Mouse (Mus musculus): ENCODE data around the gene Gadd45b. TPM values are rescaled to one million over a fixed set of nuclear protein-coding genes. Genes with fewer than 3 reads are reported as not detected.
A peak's percentile ranks its signal among the peaks of the same experiment; 100 is the strongest.

Gene Gadd45b
- total and polyA plus RNA-seq, 2 experiments from 2014 or later, result 5.0 to 7.3 TPM

- no peaks in the 10 kb centered on the region for H3K9me3 ChIP-seq (ENCODE audit: low read length)
- ATAC-seq (ENCODE audit: low FRiP score) (no peak), DNase-seq (ENCODE audit: low spot score) (no peak)
- no peak overlapping the region for H3K27ac ChIP-seq (ENCODE audit: low read depth, low read length)
- H3K27me3 ChIP-seq (ENCODE audit: insufficient read depth, low read length), result no peaks in the 10 kb centered on the region
- 89% methylated on average over 2 of the region's 2 CpGs for WGBS
- no peak overlapping the region for H3K4me2 ChIP-seq (ENCODE audit: low read depth, low read length, poor library complexity, severe bottlenecking)
- H3K36me3 ChIP-seq (ENCODE audit: insufficient read depth, low read length), result peaks cover 15% of the 10 kb centered on the region
- no peak overlapping the region for H3K9ac ChIP-seq (replicated peaks; ENCODE audit: low read length, poor library complexity, severe bottlenecking)
- H3K4me1 ChIP-seq (ENCODE audit: insufficient read depth, low read length), result no peaks in the 10 kb centered on the region; the same call in 1 of the 2 replicates
- no peak overlapping the region for H3K4me3 ChIP-seq (ENCODE audit: low read depth, low read length)
- no peak for TF ChIP-seq CTCF (IDR thresholded peaks at IDR 0.05)
Observed at GRCm38 (mm10) chr10:80915260-80915659, 14.6 kb upstream of the Gadd45b start.

GRCm38 (mm10) chr10:80915736-80916135, 14.1 kb upstream of the Gadd45b start:
- H3K9me3 ChIP-seq (ENCODE audit: low read length), result no peaks in the 10 kb centered on the region
- no peaks in the 10 kb centered on the region for H3K27me3 ChIP-seq (ENCODE audit: insufficient read depth, low read length)
- TF ChIP-seq CTCF (IDR thresholded peaks at IDR 0.05), result no peak
- H3K36me3 ChIP-seq (ENCODE audit: insufficient read depth, low read length), result peaks cover 13% of the 10 kb centered on the region; the same call in 1 of the 2 replicates
- H3K27ac ChIP-seq (ENCODE audit: low read depth, low read length), result no peak overlapping the region
- no peak overlapping the region for H3K4me3 ChIP-seq (ENCODE audit: low read depth, low read length)
- H3K4me1 ChIP-seq (ENCODE audit: insufficient read depth, low read length), result no peaks in the 10 kb centered on the region; the same call in 1 of the 2 replicates
- no peak for ATAC-seq (ENCODE audit: low FRiP score)
- DNase-seq (ENCODE audit: low spot score), result no peak
- WGBS, result 91% methylated on average over 4 of the region's 4 CpGs
- H3K4me2 ChIP-seq (ENCODE audit: low read depth, low read length, poor library complexity, severe bottlenecking), result no peak overlapping the region
- no peak overlapping the region for H3K9ac ChIP-seq (replicated peaks; ENCODE audit: low read length, poor library complexity, severe bottlenecking)

- Histone ChIP-seq H3K9me3 (ENCODE audit: low read length) (no peaks in the 10 kb centered on the region), H3K4me3 (ENCODE audit: low read depth, low read length) (peak overlapping the region; percentile 87), H3K27ac (ENCODE audit: low read depth, low read length) (peak overlapping the region; percentile 78), H3K36me3 (ENCODE audit: insufficient read depth, low read length) (0 out of 2 replicates have a peak, but pooled peaks cover 8% of the 10 kb centered on the region), H3K4me2 (ENCODE audit: low read depth, low read length, poor library complexity, severe bottlenecking) (peak overlapping the region; percentile 81), H3K4me1 (ENCODE audit: insufficient read depth, low read length) (no peaks in the 10 kb centered on the region; the same call in 1 of the 2 replicates), H3K9ac (replicated peaks; ENCODE audit: low read length, poor library complexity, severe bottlenecking) (peak overlapping the region; percentile 80), H3K27me3 (ENCODE audit: insufficient read depth, low read length) (no peaks in the 10 kb centered on the region)
- 3% methylated on average over 13 of the region's 15 CpGs for WGBS
- TF ChIP-seq CTCF (IDR thresholded peaks at IDR 0.05), result no peak
- peak; percentile 70 for DNase-seq (ENCODE audit: low spot score)
- peak; percentile 42 for ATAC-seq (ENCODE audit: low FRiP score)
Observed at GRCm38 (mm10) chr10:80917336-80917778, 12.5 kb upstream of the Gadd45b start.

- TF ChIP-seq CTCF (IDR thresholded peaks at IDR 0.05), result peak; percentile 27; the same call in 1 of the 2 replicates
- no peaks in the 10 kb centered on the region; the same call in 1 of the 2 replicates for H3K4me1 ChIP-seq (ENCODE audit: insufficient read depth, low read length)
- 0 out of 2 replicates have a peak, but pooled peaks cover 5% of the 10 kb centered on the region for H3K36me3 ChIP-seq (ENCODE audit: insufficient read depth, low read length)
- no peaks in the 10 kb centered on the region for H3K27me3 ChIP-seq (ENCODE audit: insufficient read depth, low read length)
- peak within 1 kb of the TSS; percentile 81 for H3K4me2 ChIP-seq (ENCODE audit: low read depth, low read length, poor library complexity, severe bottlenecking)
- H3K4me3 ChIP-seq (ENCODE audit: low read depth, low read length), result peak within 1 kb of the TSS; percentile 87
- under 1% methylated on average over 61 of the region's 61 CpGs for WGBS
- peak within 1 kb of the TSS; percentile 80 for H3K9ac ChIP-seq (replicated peaks; ENCODE audit: low read length, poor library complexity, severe bottlenecking)
- ATAC-seq (ENCODE audit: low FRiP score), result peak; percentile 70
- H3K27ac ChIP-seq (ENCODE audit: low read depth, low read length), result peak within 1 kb of the TSS; percentile 78
- no peaks in the 10 kb centered on the region for H3K9me3 ChIP-seq (ENCODE audit: low read length)
- DNase-seq (ENCODE audit: low spot score), result peak; percentile 93
Observed at GRCm38 (mm10) chr10:80917779-80918434, 12.0 kb upstream of the Gadd45b start, which contains the start of gene Lmnb2. TSS of gene Lmnb2 (minus strand) at chr10:80918245.

- 4% methylated on average over 16 of the region's 16 CpGs for WGBS
- H3K4me1 ChIP-seq (ENCODE audit: insufficient read depth, low read length), result no peaks in the 10 kb centered on the region; the same call in 1 of the 2 replicates
- H3K4me2 ChIP-seq (ENCODE audit: low read depth, low read length, poor library complexity, severe bottlenecking), result peak overlapping the region; percentile 36
- ATAC-seq (ENCODE audit: low FRiP score) (no peak), DNase-seq (ENCODE audit: low spot score) (peak; percentile 44)
- no peaks in the 10 kb centered on the region for H3K27me3 ChIP-seq (ENCODE audit: insufficient read depth, low read length)
- H3K9me3 ChIP-seq (ENCODE audit: low read length), result no peaks in the 10 kb centered on the region
- no peaks in the 10 kb centered on the region for H3K36me3 ChIP-seq (ENCODE audit: insufficient read depth, low read length)
- no peak overlapping the region for H3K27ac ChIP-seq (ENCODE audit: low read depth, low read length)
- H3K4me3 ChIP-seq (ENCODE audit: low read depth, low read length), result 0 out of 2 replicates have a peak overlapping the region, but pooled peaks have one; percentile 12
- no peak for TF ChIP-seq CTCF (IDR thresholded peaks at IDR 0.05)
- H3K9ac ChIP-seq (replicated peaks; ENCODE audit: low read length, poor library complexity, severe bottlenecking), result 0 out of 2 replicates have a peak overlapping the region, but pooled peaks have one; percentile 20
Observed at GRCm38 (mm10) chr10:80921923-80922322, 8.0 kb upstream of the Gadd45b start.

GRCm38 (mm10) chr10:80925472-80925871, 4.4 kb upstream of the Gadd45b start:
- Histone ChIP-seq H3K4me1 (ENCODE audit: insufficient read depth, low read length) (peaks cover 2% of the 10 kb centered on the region; the same call in 1 of the 2 replicates), H3K27me3 (ENCODE audit: insufficient read depth, low read length) (no peaks in the 10 kb centered on the region), H3K36me3 (ENCODE audit: insufficient read depth, low read length) (no peaks in the 10 kb centered on the region), H3K9ac (replicated peaks; ENCODE audit: low read length, poor library complexity, severe bottlenecking) (no peak overlapping the region), H3K4me3 (ENCODE audit: low read depth, low read length) (no peak overlapping the region), H3K27ac (ENCODE audit: low read depth, low read length) (no peak overlapping the region), H3K9me3 (ENCODE audit: low read length) (no peaks in the 10 kb centered on the region), H3K4me2 (ENCODE audit: low read depth, low read length, poor library complexity, severe bottlenecking) (no peak overlapping the region)
- ATAC-seq (ENCODE audit: low FRiP score) (no peak), DNase-seq (ENCODE audit: low spot score) (no peak)
- TF ChIP-seq CTCF (IDR thresholded peaks at IDR 0.05), result no peak
- 42% methylated on average over 3 of the region's 3 CpGs for WGBS

All from midbrain, postnatal 0 days (tissue).